Mouse (Mus musculus) G1E (cell line): ENCODE results near the gene Peak1.

Experiments used
- CTCF ChIP-seq: IDR thresholded peaks from 2 replicates; pipeline ENCODE4 v1.5.1; 2012; ENCODE audit warnings: low read depth, low read length, inconsistent platforms, mixed read lengths
- GATA1 ChIP-seq: IDR thresholded peaks from 2 replicates; pipeline ENCODE4 v1.6.1; 2012; ENCODE audit warnings: borderline replicate concordance, low read length, inconsistent platforms, mixed read lengths
- POLR2AphosphoS5 ChIP-seq: IDR thresholded peaks from 2 replicates; pipeline ENCODE4 v1.6.1; 2012; ENCODE audit warnings: low read depth, low read length, inconsistent platforms; ENCODE audit not compliant: insufficient replicate concordance
- TAL1 ChIP-seq: conservative IDR thresholded peaks from 2 replicates; pipeline ENCODE4 v1.6.1; 2012; ENCODE audit warnings: low read depth, low read length, inconsistent platforms, mixed read lengths

- TF ChIP-seq CTCF (no peak), POLR2AphosphoS5 (no peak), GATA1 (no peak), TAL1 (no peak)
Observed at GRCm38 (mm10) chr9:56424861-56425260, 7.0 kb upstream of the Peak1 start.
